Comparison of ENCODE assay signal across 12 mouse cellular contexts in genomic region chr6:87026980-87027379, GRCm38 (mm10). TPM values are rescaled to one million over a fixed set of nuclear protein-coding genes. Genes with fewer than 3 reads are reported as not detected.
A peak's percentile ranks its signal among the peaks of the same experiment; 100 is the strongest.
DNase-seq lines count a peak whose midpoint lies in the region; ATAC-seq and TF ChIP-seq lines count a peak whose summit lies in the region.
"Had no signal": no experiment of that assay in that cellular context is flagged by ENCODE, and none has a peak within 500 bp of the region (broad histone marks: within the 10 kb centered on the region; RNA-seq: fewer than 3 reads in every experiment).

No protein-coding gene starts in this region.

- TF ChIP-seq CTCF in liver, adult 2 months (IDR thresholded peaks at IDR 0.05; ENCODE audit: low read depth, low read length): no peak
- TF ChIP-seq CTCF in midbrain, postnatal 0 days (IDR thresholded peaks at IDR 0.05): no peak

- peaks cover 18% of the 10 kb centered on the region; the same call in 1 of the 2 replicates for H3K36me3 ChIP-seq in liver, adult 2 months (ENCODE audit: control insufficient read depth, insufficient read depth, low read length)
- peaks cover 71% of the 10 kb centered on the region for H3K36me3 ChIP-seq in liver, embryonic 12.5 days
- H3K36me3 ChIP-seq in stomach, embryonic 16.5 days (ENCODE audit: control insufficient read depth, insufficient read depth, low read length): 0 out of 2 replicates have a peak, but pooled peaks cover 8% of the 10 kb centered on the region
- H3K36me3 ChIP-seq in midbrain, postnatal 0 days (ENCODE audit: insufficient read depth, low read length): peaks cover 40% of the 10 kb centered on the region

- WGBS in liver, adult 2 months: 19% methylated on average over 7 of the region's 7 CpGs
- WGBS in liver, embryonic 12.5 days (ENCODE audit: insufficient replicate concordance): 43% methylated on average over 7 of the region's 7 CpGs
- 58% methylated on average over 7 of the region's 7 CpGs for WGBS in stomach, embryonic 16.5 days
- 89% methylated on average over 7 of the region's 7 CpGs for WGBS in midbrain, postnatal 0 days

- ATAC-seq in liver, embryonic 12.5 days: no peak
- peak; percentile 33; the same call in 1 of the 2 replicates for ATAC-seq in stomach, embryonic 16.5 days (ENCODE audit: insufficient read depth, low FRiP score)
- no peak for ATAC-seq in midbrain, postnatal 0 days (ENCODE audit: low FRiP score)
- ATAC-seq: CD4-positive, CD25-positive, alpha-beta regulatory T cell, adult 4 months had no signal

- H3K9me3 ChIP-seq in liver, embryonic 12.5 days (replicated peaks): no peaks in the 10 kb centered on the region
- no peaks in the 10 kb centered on the region for H3K9me3 ChIP-seq in stomach, embryonic 16.5 days (replicated peaks; ENCODE audit: control insufficient read depth, low read length)
- no peaks in the 10 kb centered on the region for H3K9me3 ChIP-seq in midbrain, postnatal 0 days (ENCODE audit: low read length)
- H3K9me3 ChIP-seq: heart, embryonic 15.5 days; megakaryocyte, embryonic 14.5 days had no signal

- H3K27me3 ChIP-seq in liver, adult 2 months (ENCODE audit: control insufficient read depth, insufficient read depth, low read length): no peaks in the 10 kb centered on the region
- no peaks in the 10 kb centered on the region for H3K27me3 ChIP-seq in liver, embryonic 12.5 days (replicated peaks)
- no peaks in the 10 kb centered on the region for H3K27me3 ChIP-seq in stomach, embryonic 16.5 days (ENCODE audit: control insufficient read depth, insufficient read depth, low read length)
- no peaks in the 10 kb centered on the region for H3K27me3 ChIP-seq in midbrain, postnatal 0 days (ENCODE audit: insufficient read depth, low read length)
- H3K27me3 ChIP-seq: heart, embryonic 15.5 days; megakaryocyte, embryonic 14.5 days had no signal

- no peaks in the 10 kb centered on the region for H3K79me2 ChIP-seq in liver, adult 2 months (ENCODE audit: control insufficient read depth, insufficient read depth, low read length)

- no peak overlapping the region for H3K4me3 ChIP-seq in liver, adult 2 months (ENCODE audit: insufficient read depth, low read depth, low read length)
- H3K4me3 ChIP-seq in liver, embryonic 12.5 days: no peak overlapping the region
- H3K4me3 ChIP-seq in brown adipose tissue, adult 24 weeks (ENCODE audit: insufficient read depth, low read depth, low read length): no peak overlapping the region
- no peak overlapping the region for H3K4me3 ChIP-seq in stomach, embryonic 16.5 days (replicated peaks; ENCODE audit: low read length)
- no peak overlapping the region for H3K4me3 ChIP-seq in midbrain, postnatal 0 days (ENCODE audit: low read depth, low read length)
- H3K4me3 ChIP-seq: gastrocnemius, adult 2 months; heart, embryonic 15.5 days; megakaryocyte, embryonic 14.5 days had no signal

- TF ChIP-seq POLR2A in liver, adult 2 months (IDR thresholded peaks at IDR 0.05; ENCODE audit: extremely low read depth, insufficient read depth, low read length): no peak

- no peak overlapping the region for H3K9ac ChIP-seq in liver, adult 2 months (ENCODE audit: low read depth, low read length)
- no peak overlapping the region for H3K9ac ChIP-seq in liver, embryonic 12.5 days
- H3K9ac ChIP-seq in stomach, embryonic 16.5 days (ENCODE audit: low read length): no peak overlapping the region
- H3K9ac ChIP-seq in midbrain, postnatal 0 days (replicated peaks; ENCODE audit: low read length, poor library complexity, severe bottlenecking): no peak overlapping the region
- H3K9ac ChIP-seq: heart, embryonic 15.5 days had no signal

- no peak overlapping the region for H3K27ac ChIP-seq in liver, adult 2 months (replicated peaks; ENCODE audit: insufficient read depth, low read depth, low read length)
- no peak overlapping the region for H3K27ac ChIP-seq in liver, embryonic 12.5 days
- peak overlapping the region; percentile 40; the same call in 1 of the 2 replicates for H3K27ac ChIP-seq in brown adipose tissue, adult 24 weeks (replicated peaks; ENCODE audit: low read depth, low read length)
- H3K27ac ChIP-seq in stomach, embryonic 16.5 days (ENCODE audit: low read length): peak overlapping the region; percentile 48; the same call in 1 of the 2 replicates
- no peak overlapping the region for H3K27ac ChIP-seq in midbrain, postnatal 0 days (ENCODE audit: low read depth, low read length)
- H3K27ac ChIP-seq: gastrocnemius, adult 2 months; heart, embryonic 15.5 days had no signal

- peak; percentile 91 for DNase-seq in liver, adult 2 months (ENCODE audit: extremely low read depth, low read depth, low spot score)
- peak; percentile 57 for DNase-seq in lung, postnatal 10 days
- DNase-seq in thymus, postnatal 36 days: no peak
- no peak for DNase-seq in layer of hippocampus, postnatal 14 days (ENCODE audit: low spot score in 2 of 2)
- DNase-seq in midbrain, postnatal 0 days (ENCODE audit: low spot score): no peak
- DNase-seq: gastrocnemius, adult 2 months had no signal

- peaks cover 7% of the 10 kb centered on the region for H3K4me1 ChIP-seq in liver, adult 2 months (ENCODE audit: control insufficient read depth, insufficient read depth, low read length)
- H3K4me1 ChIP-seq in liver, embryonic 12.5 days: peaks cover 9% of the 10 kb centered on the region; the same call in 1 of the 2 replicates
- peaks cover 2% of the 10 kb centered on the region for H3K4me1 ChIP-seq in brown adipose tissue, adult 24 weeks (ENCODE audit: control insufficient read depth, insufficient read depth, insufficient read length, low read length)
- no peaks in the 10 kb centered on the region for H3K4me1 ChIP-seq in stomach, embryonic 16.5 days (ENCODE audit: control insufficient read depth, insufficient read depth, low read length)
- no peaks in the 10 kb centered on the region for H3K4me1 ChIP-seq in midbrain, postnatal 0 days (ENCODE audit: insufficient read depth, low read length)
- H3K4me1 ChIP-seq: heart, embryonic 15.5 days had no signal

- H3K4me2 ChIP-seq in liver, embryonic 12.5 days: no peak overlapping the region
- no peak overlapping the region for H3K4me2 ChIP-seq in stomach, embryonic 16.5 days (ENCODE audit: low read depth, low read length)
- no peak overlapping the region for H3K4me2 ChIP-seq in midbrain, postnatal 0 days (ENCODE audit: low read depth, low read length, poor library complexity, severe bottlenecking)
- H3K4me2 ChIP-seq: heart, embryonic 15.5 days had no signal

RNA-seq across cellular contexts. Expression of gene Gfpt1, which starts 15.7 kb away (rescaled TPM):
- 8.1 and 8.6 TPM in 2 replicates for total RNA-seq in liver, adult 2 months (2014; rRNA removed)
- 4.3 and 6.3 TPM in 2 replicates for polyA plus RNA-seq in liver, adult 2 months (2012; rRNA removed)
- 8.7 and 9.2 TPM in 2 replicates for polyA plus RNA-seq in liver, embryonic 12.5 days (2016; fragmentation: Nextera tagmentation; extraction: Ambion mirVana)
- polyA plus RNA-seq in brown adipose tissue, adult 24 weeks (2012; ENCODE audit: insufficient read depth, insufficient read length, missing spikeins): 17.7 and 32.4 TPM in 2 replicates
- 31.0 and 35.8 TPM in 2 replicates for polyA plus RNA-seq in stomach, embryonic 16.5 days (2015; fragmentation: Nextera tagmentation; extraction: Ambion mirVana)
- 10 to 100 TPM; 52.6 to 58.3 TPM for total RNA-seq in layer of hippocampus, postnatal 14 days (2021)
- total RNA-seq in midbrain, postnatal 0 days (2014; rRNA removed): 43.7 and 62.3 TPM in 2 replicates
- 19.3 and 21.4 TPM in 2 replicates for polyA plus RNA-seq in midbrain, postnatal 0 days (2015; fragmentation: Nextera tagmentation; extraction: Ambion mirVana)

RNA-seq across cellular contexts. Expression of gene Nfu1, which starts 17.9 kb away (rescaled TPM):
- 43.6 and 51.7 TPM in 2 replicates for total RNA-seq in liver, adult 2 months (2014; rRNA removed)
- polyA plus RNA-seq in liver, adult 2 months (2012; rRNA removed): 152 and 210 TPM in 2 replicates
- 65.2 and 66.9 TPM in 2 replicates for polyA plus RNA-seq in liver, embryonic 12.5 days (2016; fragmentation: Nextera tagmentation; extraction: Ambion mirVana)
- 182 and 220 TPM in 2 replicates for polyA plus RNA-seq in brown adipose tissue, adult 24 weeks (2012; ENCODE audit: insufficient read depth, insufficient read length, missing spikeins)
- polyA plus RNA-seq in stomach, embryonic 16.5 days (2015; fragmentation: Nextera tagmentation; extraction: Ambion mirVana): 94.6 and 96.8 TPM in 2 replicates
- total RNA-seq in layer of hippocampus, postnatal 14 days (2021): 10 to 100 TPM; 55.3 to 60.7 TPM
- 395 and 506 TPM in 2 replicates for total RNA-seq in midbrain, postnatal 0 days (2014; rRNA removed)
- polyA plus RNA-seq in midbrain, postnatal 0 days (2015; fragmentation: Nextera tagmentation; extraction: Ambion mirVana): 163 and 175 TPM in 2 replicates

Comparison
In these comparisons a context has a peak if more than half of its experiments do, and no peak if none do; other contexts are left out.
1. DNase-seq: peak in liver, adult 2 months (single experiment) and lung, postnatal 10 days (single experiment); none in thymus, postnatal 36 days (0 of 2), layer of hippocampus, postnatal 14 days (0 of 2) and midbrain, postnatal 0 days (single experiment).
2. H3K27ac ChIP-seq: peak in brown adipose tissue, adult 24 weeks (single experiment) and stomach, embryonic 16.5 days (single experiment); none in liver, adult 2 months (single experiment), liver, embryonic 12.5 days (single experiment) and midbrain, postnatal 0 days (single experiment).